Mouse (Mus musculus) B cell, adult 2 months (primary cell): ENCODE results near the gene Fcrl5.
"Not testable (repeated sequence)": the region's sequence is repeated elsewhere in the genome, so short reads cannot be mapped to it uniquely, and the experiment has no call there.

Experiments used
- DNase-seq, 2 experiments: peaks; one replicate each; pipeline ENCODE4 v3.0.0; 2022

The Fcrl5 gene

GRCm38 (mm10) chr3:87435479-87435878 lies at the start of gene Fcrl5:
Fcrl5 (plus strand) TSS chr3:87435773.
- peak; percentile 26 to 34 for DNase-seq

- no peak for DNase-seq
Observed at GRCm38 (mm10) chr3:87390935-87391334, 44.6 kb upstream of the Fcrl5 start.

GRCm38 (mm10) chr3:87398809-87399208 lies 36.8 kb upstream of the Fcrl5 start:
- DNase-seq: no peak

- peak; percentile 44 to 49 for DNase-seq
Observed at GRCm38 (mm10) chr3:87399906-87400305, 35.7 kb upstream of the Fcrl5 start.

GRCm38 (mm10) chr3:87401321-87401720 lies 34.3 kb upstream of the Fcrl5 start:
- DNase-seq: peak; percentile 80 to 84

GRCm38 (mm10) chr3:87408171-87408570 lies 27.4 kb upstream of the Fcrl5 start:
- DNase-seq: peak; percentile 88 to 90

- peak in 1 of 2 experiments; percentile 0 for DNase-seq
Observed at GRCm38 (mm10) chr3:87409196-87409935, 26.2 kb upstream of the Fcrl5 start.

- DNase-seq: peak in 1 of 2 experiments; percentile 0
Observed at GRCm38 (mm10) chr3:87410605-87411004, 25.0 kb upstream of the Fcrl5 start.

- DNase-seq: peak; percentile 78 to 80
Observed at GRCm38 (mm10) chr3:87411150-87411549, 24.4 kb upstream of the Fcrl5 start.

GRCm38 (mm10) chr3:87420645-87421044 lies 14.9 kb upstream of the Fcrl5 start:
- no peak for DNase-seq

GRCm38 (mm10) chr3:87422386-87422910 lies 13.1 kb upstream of the Fcrl5 start:
- DNase-seq: no peak

GRCm38 (mm10) chr3:87440586-87440985 lies 5.0 kb downstream of the Fcrl5 start:
- DNase-seq: no peak

- no peak for DNase-seq
Observed at GRCm38 (mm10) chr3:87443968-87444367, 8.4 kb downstream of the Fcrl5 start.

- DNase-seq: no peak
Observed at GRCm38 (mm10) chr3:87465454-87465853, 29.9 kb downstream of the Fcrl5 start.

- DNase-seq: no peak
Observed at GRCm38 (mm10) chr3:87467011-87467410, 31.4 kb downstream of the Fcrl5 start.

- no peak for DNase-seq
Observed at GRCm38 (mm10) chr3:87467416-87467815, 31.8 kb downstream of the Fcrl5 start.

- not testable (repeated sequence) for DNase-seq
Observed at GRCm38 (mm10) chr3:87477948-87478347, 42.4 kb downstream of the Fcrl5 start.

GRCm38 (mm10) chr3:87478596-87478995 lies 43.0 kb downstream of the Fcrl5 start:
- DNase-seq: not testable (repeated sequence)

GRCm38 (mm10) chr3:87479230-87479629 lies 43.7 kb downstream of the Fcrl5 start:
- not testable (repeated sequence) for DNase-seq

GRCm38 (mm10) chr3:87487392-87487791 lies 51.8 kb downstream of the Fcrl5 start:
- no peak for DNase-seq

GRCm38 (mm10) chr3:87487911-87488310 lies 52.3 kb downstream of the Fcrl5 start:
- peak; percentile 53 to 60 for DNase-seq

- DNase-seq: no peak
Observed at GRCm38 (mm10) chr3:87498266-87498665, 62.7 kb downstream of the Fcrl5 start.

- peak; percentile 83 to 84 for DNase-seq
Observed at GRCm38 (mm10) chr3:87499072-87499471, 63.5 kb downstream of the Fcrl5 start.
